Mouse (Mus musculus): Measurements from ENCODE around the gene Gm10964. TPM values are rescaled to one million over a fixed set of nuclear protein-coding genes. Genes with fewer than 3 reads are reported as not detected.
"Not testable (repeated sequence)": the region's sequence is repeated elsewhere in the genome, so short reads cannot be mapped to it uniquely, and the experiment has no call there.

Gene Gm10964
- polyA plus RNA-seq, 1 experiment from 2014 or later = not detected

- Histone ChIP-seq H3K9me3 (no peaks in the 10 kb centered on the region), H3K4me2 (no peak overlapping the region), H3K4me3 (no peak overlapping the region), H3K9ac (no peak overlapping the region), H3K27me3 (no peaks in the 10 kb centered on the region), H3K27ac (replicated peaks) (no peak overlapping the region), H3K4me1 (replicated peaks) (peaks cover 38% of the 10 kb centered on the region), H3K36me3 (no peaks in the 10 kb centered on the region)
- WGBS = 56% methylated on average over 7 of the region's 7 CpGs
- no peak for ATAC-seq (ENCODE audit: low read depth)
These were observed 48.1 kb downstream of the Gm10964 start for GRCm38 (mm10) chr3:103787225-103787624.

DNA sequence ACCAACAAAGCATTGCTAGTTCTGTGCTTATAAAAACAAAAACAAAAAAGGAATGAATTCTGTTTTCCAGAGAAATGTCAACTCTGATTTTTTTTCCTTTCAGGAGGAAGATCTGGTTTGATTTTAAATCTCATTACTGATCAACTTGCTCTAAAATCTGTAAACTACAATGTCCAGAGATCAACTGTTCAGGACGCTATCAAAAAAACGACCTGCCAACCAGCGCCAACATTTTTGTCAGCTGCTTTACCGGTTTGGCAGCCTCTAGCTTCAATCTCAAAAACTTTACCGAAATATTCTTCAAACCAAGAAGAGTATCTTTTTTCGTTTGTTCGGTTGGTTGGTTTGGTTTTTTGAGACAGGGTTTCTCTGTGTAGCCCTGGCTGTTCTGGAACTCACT lies 49.9 kb downstream of the Gm10964 start:
- WGBS = 87% methylated on average over 7 of the region's 7 CpGs
- no peak overlapping the region for H3K9ac ChIP-seq

GRCm38 (mm10) chr3:103789891-103790345 lies 50.8 kb downstream of the Gm10964 start:
- WGBS = 3% methylated on average over 14 of the region's 14 CpGs
- ATAC-seq (ENCODE audit: low read depth) = no peak
- peaks cover 38% of the 10 kb centered on the region for H3K4me1 ChIP-seq (replicated peaks)
- H3K36me3 ChIP-seq = no peaks in the 10 kb centered on the region
- H3K4me3 ChIP-seq = peak overlapping the region; percentile 94
- peak overlapping the region; percentile 95 for H3K27ac ChIP-seq (replicated peaks)
- H3K4me2 ChIP-seq = peak overlapping the region; percentile 88
- H3K9me3 ChIP-seq = no peaks in the 10 kb centered on the region
- peaks cover 11% of the 10 kb centered on the region; the same call in 1 of the 2 replicates for H3K27me3 ChIP-seq
- peak overlapping the region; percentile 96 for H3K9ac ChIP-seq

More for the DNA sequence above, 49.9 kb downstream of the Gm10964 start:
- H3K27ac ChIP-seq (replicated peaks) = 0 out of 2 replicates have a peak overlapping the region, but pooled peaks have one; percentile 23
- ATAC-seq (ENCODE audit: low read depth) = no peak
- H3K4me3 ChIP-seq = peak overlapping the region; percentile 94; the same call in 1 of the 2 replicates
- peak overlapping the region; percentile 88 for H3K4me2 ChIP-seq
- peaks cover 8% of the 10 kb centered on the region; the same call in 1 of the 2 replicates for H3K27me3 ChIP-seq
- peaks cover 38% of the 10 kb centered on the region for H3K4me1 ChIP-seq (replicated peaks)
- H3K9me3 ChIP-seq = no peaks in the 10 kb centered on the region
- no peaks in the 10 kb centered on the region for H3K36me3 ChIP-seq

DNA sequence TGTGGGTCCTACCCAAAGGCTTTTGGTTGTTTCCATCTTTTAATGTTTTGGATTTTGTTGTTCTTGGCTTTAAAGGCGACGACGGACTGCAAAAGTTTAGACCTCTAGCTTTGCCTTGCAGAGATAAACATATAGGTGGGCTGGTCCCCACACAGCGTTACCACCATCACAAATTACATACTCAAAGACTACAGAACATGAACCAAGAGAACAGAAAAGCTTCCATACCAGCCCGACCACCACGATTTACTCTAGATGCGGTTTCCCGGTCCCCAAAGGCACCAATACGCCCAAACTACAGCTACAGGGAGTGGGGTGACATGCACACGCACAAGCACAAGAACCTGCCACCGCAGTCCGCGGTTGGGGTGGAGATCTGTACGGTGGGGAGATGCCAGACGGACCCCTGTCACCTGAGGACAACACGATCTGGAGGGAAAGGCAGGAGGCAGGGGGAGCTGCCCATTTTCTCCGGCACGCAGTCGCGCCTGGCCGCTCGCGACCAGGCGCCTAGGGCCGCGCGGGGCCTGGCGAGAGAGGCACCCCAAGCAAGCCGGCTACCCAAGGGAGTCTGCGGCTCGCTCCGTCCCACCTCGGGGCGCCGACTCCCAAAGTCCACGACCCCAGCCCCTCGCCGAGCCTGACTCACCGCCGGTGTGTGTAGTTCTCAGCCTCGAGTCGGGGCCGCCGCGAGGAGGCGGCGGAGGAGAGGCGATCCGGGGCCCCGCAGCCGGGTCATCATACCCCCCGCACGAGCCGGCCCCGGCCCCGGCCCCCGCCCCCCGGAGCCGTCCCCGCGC lies 51.4 kb downstream of the Gm10964 start:
- under 1% methylated on average over 61 of the region's 61 CpGs for WGBS
- Histone ChIP-seq H3K4me3 (peak overlapping the region; percentile 94), H3K4me2 (peak overlapping the region; percentile 88), H3K27me3 (peaks cover 11% of the 10 kb centered on the region; the same call in 1 of the 2 replicates), H3K4me1 (replicated peaks) (peaks cover 32% of the 10 kb centered on the region), H3K9me3 (no peaks in the 10 kb centered on the region), H3K9ac (peak overlapping the region; percentile 96), H3K36me3 (no peaks in the 10 kb centered on the region), H3K27ac (replicated peaks) (peak overlapping the region; percentile 95)
- ATAC-seq (ENCODE audit: low read depth) = peak; percentile 86

GRCm38 (mm10) chr3:103791230-103792110 lies 52.3 kb downstream of the Gm10964 start, which contains the start of gene Hipk1:
Hipk1 (minus strand) TSS chr3:103791563.
- no peaks in the 10 kb centered on the region for H3K9me3 ChIP-seq
- H3K9ac ChIP-seq = peak within 1 kb of the TSS; percentile 96
- H3K36me3 ChIP-seq = no peaks in the 10 kb centered on the region
- peak within 1 kb of the TSS; percentile 88 for H3K4me2 ChIP-seq
- peak within 1 kb of the TSS; percentile 95 for H3K27ac ChIP-seq (replicated peaks)
- H3K4me3 ChIP-seq = peak within 1 kb of the TSS; percentile 94
- peaks cover 32% of the 10 kb centered on the region for H3K4me1 ChIP-seq (replicated peaks)
- peak; percentile 97 for ATAC-seq (ENCODE audit: low read depth)
- peaks cover 19% of the 10 kb centered on the region; the same call in 1 of the 2 replicates for H3K27me3 ChIP-seq
- 10% methylated on average over 49 of the region's 49 CpGs for WGBS

GRCm38 (mm10) chr3:103792111-103792406 lies 52.9 kb downstream of the Gm10964 start:
- ATAC-seq (ENCODE audit: low read depth); H3K36me3 ChIP-seq; H3K9me3 ChIP-seq: not testable (repeated sequence)
- Histone ChIP-seq H3K4me3 (peak overlapping the region; percentile 94; the same call in 1 of the 2 replicates), H3K4me2 (peak overlapping the region; percentile 88), H3K9ac (peak overlapping the region; percentile 96; the same call in 1 of the 2 replicates), H3K27ac (replicated peaks) (peak overlapping the region; percentile 95; the same call in 1 of the 2 replicates), H3K4me1 (replicated peaks) (peaks cover 31% of the 10 kb centered on the region), H3K27me3 (peaks cover 23% of the 10 kb centered on the region; the same call in 1 of the 2 replicates)
- 77% methylated on average over 5 of the region's 5 CpGs for WGBS

GRCm38 (mm10) chr3:103792566-103792965 lies 53.4 kb downstream of the Gm10964 start:
- no peak for ATAC-seq (ENCODE audit: low read depth)
- WGBS = 85% methylated on average over 1 of the region's 1 CpGs

More at GRCm38 (mm10) chr3:103792566-103792965, 53.4 kb downstream of the Gm10964 start:
- Histone ChIP-seq H3K36me3 (no peaks in the 10 kb centered on the region), H3K9ac (no peak overlapping the region), H3K27me3 (peaks cover 23% of the 10 kb centered on the region; the same call in 1 of the 2 replicates), H3K27ac (replicated peaks) (no peak overlapping the region), H3K4me3 (no peak overlapping the region), H3K9me3 (no peaks in the 10 kb centered on the region), H3K4me1 (replicated peaks) (peaks cover 28% of the 10 kb centered on the region), H3K4me2 (no peak overlapping the region)

Other genes starting within 250 kb of the Gm10964 start
- 9.3 and 11.8 TPM in 2 replicates for gene Syt6, start 164.1 kb upstream of the Gm10964 start, polyA plus RNA-seq (2015; fragmentation: Nextera tagmentation; extraction: Ambion mirVana)
- gene Atg4a-ps, start 93.3 kb upstream of the Gm10964 start, polyA plus RNA-seq (2015; fragmentation: Nextera tagmentation; extraction: Ambion mirVana) = 0.11 TPM in 1 of 2 replicates, not detected in the other
- 14.2 and 16.8 TPM in 2 replicates for gene Olfml3, start 1.4 kb upstream of the Gm10964 start, polyA plus RNA-seq (2015; fragmentation: Nextera tagmentation; extraction: Ambion mirVana)
- gene Hipk1, start 52.2 kb downstream of the Gm10964 start, polyA plus RNA-seq (2015; fragmentation: Nextera tagmentation; extraction: Ambion mirVana) = 10.6 and 11.7 TPM in 2 replicates
- 17.2 and 24.6 TPM in 2 replicates for gene Dclre1b, start 70.1 kb downstream of the Gm10964 start, polyA plus RNA-seq (2015; fragmentation: Nextera tagmentation; extraction: Ambion mirVana)
- 23.3 and 23.9 TPM in 2 replicates for gene Ap4b1, start 70.2 kb downstream of the Gm10964 start, polyA plus RNA-seq (2015; fragmentation: Nextera tagmentation; extraction: Ambion mirVana)
- gene Gm43064, start 70.2 kb downstream of the Gm10964 start, polyA plus RNA-seq (2015; fragmentation: Nextera tagmentation; extraction: Ambion mirVana) = 0.21 and 0.54 TPM in 2 replicates
- 0.50 and 0.79 TPM in 2 replicates for gene Bcl2l15, start 93.2 kb downstream of the Gm10964 start, polyA plus RNA-seq (2015; fragmentation: Nextera tagmentation; extraction: Ambion mirVana)
- gene Ptpn22, start 120.4 kb downstream of the Gm10964 start, polyA plus RNA-seq (2015; fragmentation: Nextera tagmentation; extraction: Ambion mirVana) = 0.39 and 0.70 TPM in 2 replicates
- 19.4 and 19.8 TPM in 2 replicates for gene Rsbn1, start 174.8 kb downstream of the Gm10964 start, polyA plus RNA-seq (2015; fragmentation: Nextera tagmentation; extraction: Ambion mirVana)
- 28.6 and 30.4 TPM in 2 replicates for gene Phtf1, start 228.7 kb downstream of the Gm10964 start, polyA plus RNA-seq (2015; fragmentation: Nextera tagmentation; extraction: Ambion mirVana)